Mouse (Mus musculus): ENCODE results near the gene Zfp169.
A peak's percentile ranks its signal among the peaks of the same experiment; 100 is the strongest.
"Not testable (repeated sequence)": the region's sequence is repeated elsewhere in the genome, so short reads cannot be mapped to it uniquely, and the experiment has no call there.

The Zfp169 gene

DNA sequence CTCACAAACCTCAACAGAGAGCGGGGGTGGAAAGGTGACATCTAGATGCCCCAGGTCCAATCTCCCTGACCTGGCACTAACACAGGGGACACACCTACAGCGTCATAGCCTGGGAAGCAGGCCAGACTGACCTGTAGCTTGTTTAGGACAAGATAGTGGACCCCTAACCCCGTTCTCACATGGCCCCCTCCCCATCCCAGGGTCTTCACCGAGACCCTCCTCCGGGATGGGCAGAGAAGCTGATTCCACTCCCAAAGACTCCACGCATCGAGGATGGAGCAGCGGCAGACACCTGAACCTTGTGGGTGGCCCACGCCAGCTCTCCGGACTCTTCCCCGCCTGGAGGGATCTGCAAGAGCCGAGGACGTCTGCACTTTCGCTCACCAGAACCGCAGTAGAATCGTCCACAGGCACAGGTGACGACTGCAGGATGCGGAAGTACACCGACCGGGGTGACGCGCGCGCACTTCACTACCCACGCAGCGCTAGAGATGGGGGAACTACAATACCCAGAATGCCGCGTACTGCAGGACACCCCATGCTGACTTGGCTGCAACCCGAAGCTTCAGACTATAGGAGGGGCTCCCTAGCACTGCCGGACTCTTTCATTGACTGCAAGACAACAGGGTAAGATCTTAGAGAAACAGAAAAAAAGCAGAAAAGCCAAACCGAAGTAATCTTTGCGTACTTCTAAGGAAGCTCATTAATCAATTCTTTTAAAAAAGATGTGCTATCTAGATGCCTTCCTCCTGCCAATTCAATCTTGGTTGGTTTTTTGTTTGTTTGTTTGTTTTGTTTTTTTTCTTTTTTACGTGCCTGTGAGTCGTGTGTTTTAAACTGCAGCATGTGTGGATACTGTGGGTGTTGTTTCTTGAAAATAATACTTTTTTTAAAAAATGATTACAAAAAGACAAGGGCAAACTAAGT, at the start of gene Zfp169, which contains the start of gene A830005F24Rik:
Zfp169 (minus strand) TSS at position 449 of the 927 bp plus-strand sequence.
A830005F24Rik (plus strand) TSS at position 568 of the 927 bp plus-strand sequence.
- peak; percentile 87 to 90 for DNase-seq (ENCODE audit: low spot score in 2 of 2)

DNA sequence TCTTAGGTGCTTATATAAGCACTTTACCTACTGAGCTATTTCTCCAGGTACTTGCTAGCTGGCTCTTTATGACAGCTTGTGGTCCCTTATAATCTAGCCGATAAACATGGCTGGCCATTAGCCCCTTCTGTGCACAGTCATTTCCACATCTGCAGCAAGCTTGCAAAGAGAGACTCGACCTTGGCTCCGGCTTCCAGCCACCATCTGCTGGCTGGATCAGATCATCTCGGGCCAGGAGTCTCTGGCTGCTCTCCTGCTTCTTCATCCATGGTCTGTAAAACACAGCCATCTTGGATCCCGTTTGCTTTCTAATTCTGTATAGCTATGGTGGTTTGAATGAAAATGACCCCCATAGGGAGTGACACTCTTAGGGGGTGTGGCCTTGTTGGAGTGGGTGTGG, 49.1 kb upstream of the Zfp169 start:
- no peak for DNase-seq (ENCODE audit: low spot score in 2 of 2)

DNA sequence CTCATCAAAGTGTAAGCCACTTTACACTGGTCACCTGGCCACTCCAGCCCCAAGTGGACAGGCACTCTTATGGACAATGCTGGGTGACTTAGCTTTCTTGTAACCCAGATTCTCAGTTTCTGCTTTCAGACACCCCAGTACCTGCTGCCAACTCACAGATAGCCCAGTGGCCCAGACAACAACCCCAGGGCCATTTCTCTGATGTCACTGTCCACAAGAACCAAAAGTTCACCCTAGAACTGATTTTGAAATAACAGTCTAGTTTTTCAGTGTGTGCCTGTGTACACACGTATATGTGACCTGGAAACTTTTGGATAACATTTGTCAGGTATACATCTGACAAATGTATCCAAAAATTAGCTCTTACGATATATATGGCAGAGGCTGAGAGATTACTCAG, 48.2 kb upstream of the Zfp169 start:
- no peak for DNase-seq (ENCODE audit: low spot score in 2 of 2)

DNA sequence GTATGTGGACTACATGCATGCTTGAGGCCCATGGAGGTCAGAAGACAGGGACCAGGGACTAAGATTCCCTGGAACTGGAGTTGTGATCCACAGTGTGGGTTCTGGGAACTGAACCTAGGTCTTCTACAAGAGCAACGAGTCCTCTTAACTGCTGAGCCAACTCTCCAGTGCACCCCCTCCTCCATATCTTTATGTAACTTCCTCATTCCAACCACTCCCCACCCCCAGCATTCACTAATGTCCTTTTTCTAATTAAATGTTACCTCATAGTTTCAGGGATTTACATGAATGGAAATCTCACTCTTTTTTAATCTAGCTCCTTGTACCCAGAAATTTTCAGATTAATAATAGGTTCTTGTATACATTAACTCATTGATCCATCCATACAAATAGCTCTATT, 42.7 kb upstream of the Zfp169 start:
- DNase-seq (ENCODE audit: low spot score in 2 of 2), result no peak

DNA sequence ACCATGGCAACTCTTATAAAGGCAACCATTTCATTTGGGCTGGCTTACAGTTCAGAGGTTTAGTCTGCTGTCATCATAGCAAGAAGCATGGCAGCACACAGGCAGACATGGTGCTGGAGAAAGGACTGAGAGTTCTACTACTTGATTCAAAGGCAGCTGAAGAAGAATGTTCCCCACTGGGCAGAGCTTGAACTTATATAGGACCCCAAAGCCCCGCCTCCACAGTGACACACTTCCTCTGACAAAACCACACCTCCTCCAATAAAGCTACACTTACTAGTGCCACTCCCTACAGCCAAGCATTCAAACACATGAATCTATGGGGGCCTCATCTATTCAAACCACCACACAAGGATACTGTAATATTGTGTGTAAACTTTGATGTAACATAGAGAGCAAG, 41.3 kb upstream of the Zfp169 start:
- peak in 1 of 2 experiments; percentile 13 for DNase-seq (ENCODE audit: low spot score in 2 of 2)

DNA sequence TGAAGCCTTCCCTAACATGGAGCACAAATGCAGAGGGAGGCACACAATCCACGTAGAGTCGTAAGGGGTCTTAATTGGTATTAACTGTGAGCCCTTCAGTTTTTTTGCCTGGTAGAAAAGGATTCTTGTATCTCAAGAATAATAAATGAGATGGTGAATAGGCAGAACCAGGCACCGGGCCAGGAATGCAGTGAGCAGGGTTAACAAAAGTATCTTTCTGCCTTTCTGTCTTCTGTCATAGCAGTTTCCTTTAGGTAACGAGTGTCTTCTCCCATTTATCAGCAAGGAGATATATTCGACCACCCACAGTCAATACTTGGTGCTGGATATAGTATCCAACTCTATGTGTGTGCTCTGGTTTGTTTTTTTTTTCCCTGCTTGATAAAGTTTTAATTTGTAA, 40.3 kb upstream of the Zfp169 start:
- DNase-seq (ENCODE audit: low spot score in 2 of 2), result no peak

DNA sequence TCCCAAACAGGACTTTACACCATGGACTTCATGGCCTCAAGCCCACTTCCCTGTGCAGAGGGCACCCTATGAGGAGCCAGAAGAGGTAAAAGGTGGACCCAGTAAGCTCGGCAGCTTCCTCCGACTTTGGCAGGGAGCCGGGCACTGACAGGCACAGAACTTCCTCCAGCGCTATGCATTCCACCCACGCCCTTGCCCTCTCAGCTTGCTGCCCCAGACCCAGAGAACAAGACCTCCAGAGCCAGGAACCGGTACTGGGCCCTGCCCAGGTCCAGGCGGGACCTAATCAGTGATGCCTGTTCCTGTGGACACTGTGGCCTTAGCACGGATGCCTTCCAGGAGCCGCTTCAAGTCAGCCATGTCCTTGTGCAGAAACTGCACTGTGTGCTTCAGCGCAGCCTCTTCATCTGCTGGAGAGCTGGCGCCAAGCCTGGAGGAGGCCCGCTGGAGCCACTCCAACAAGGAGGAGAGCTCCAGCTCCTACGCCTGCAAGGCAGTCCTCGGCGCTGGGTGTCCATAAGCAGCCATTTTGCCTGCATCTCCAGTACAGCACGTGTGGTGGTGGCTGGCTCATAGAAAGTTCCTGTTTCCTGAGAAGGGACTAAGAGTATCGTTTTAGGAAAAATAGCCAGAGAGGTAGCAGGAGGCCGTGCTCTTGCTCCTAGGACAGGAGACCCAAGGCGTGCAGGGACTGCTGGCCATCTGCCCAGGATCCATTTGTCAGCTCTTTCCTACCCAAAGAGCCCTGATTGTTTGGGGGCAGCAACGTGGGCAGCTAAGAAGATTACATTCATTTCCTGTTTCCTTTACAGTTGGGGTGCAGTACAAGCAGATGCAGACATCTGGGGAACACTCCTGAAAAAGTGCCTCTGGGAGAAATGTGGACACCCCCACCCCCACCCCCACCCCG, 39.2 kb upstream of the Zfp169 start:
- DNase-seq (ENCODE audit: low spot score in 2 of 2), result no peak

DNA sequence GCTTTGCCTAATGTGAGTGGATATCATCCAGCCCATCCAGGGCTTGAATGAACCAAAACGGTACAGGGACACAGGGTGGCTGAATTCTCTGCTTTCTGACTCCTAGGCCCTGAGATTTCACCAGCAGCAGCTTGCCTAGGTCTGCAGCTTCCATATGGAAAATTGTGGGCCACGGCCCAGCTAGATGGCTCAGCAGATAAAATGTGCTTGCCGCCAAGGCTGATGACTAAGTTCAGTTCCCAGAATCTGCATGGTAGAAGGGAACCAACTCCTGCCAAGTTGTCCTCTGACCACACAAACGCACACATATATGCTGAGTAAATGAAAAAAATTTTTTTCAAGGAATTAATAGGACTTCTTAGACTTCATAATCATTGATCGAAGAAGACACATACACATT, 35.0 kb upstream of the Zfp169 start:
- no peak for DNase-seq (ENCODE audit: low spot score in 2 of 2)

DNA sequence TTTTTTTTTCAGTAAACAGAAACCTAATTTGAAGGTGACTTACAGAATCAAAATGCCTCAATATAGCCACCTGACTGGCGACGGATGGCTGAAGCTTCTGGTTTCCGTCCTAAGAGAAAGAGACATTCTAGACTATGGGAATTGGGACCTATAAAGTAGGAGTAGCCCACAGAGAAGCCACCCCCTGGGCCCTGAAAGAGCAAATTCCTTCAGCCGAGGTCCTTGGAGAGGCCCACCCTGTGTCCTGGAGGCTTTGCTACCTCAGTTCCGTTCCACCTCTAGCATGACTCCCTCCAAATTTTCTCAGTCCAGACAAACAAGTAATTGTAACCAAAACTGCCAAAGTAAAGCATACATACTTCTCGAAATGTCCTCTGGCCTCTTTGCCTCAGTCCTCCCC, 34.4 kb upstream of the Zfp169 start:
- no peak for DNase-seq (ENCODE audit: low spot score in 2 of 2)

DNA sequence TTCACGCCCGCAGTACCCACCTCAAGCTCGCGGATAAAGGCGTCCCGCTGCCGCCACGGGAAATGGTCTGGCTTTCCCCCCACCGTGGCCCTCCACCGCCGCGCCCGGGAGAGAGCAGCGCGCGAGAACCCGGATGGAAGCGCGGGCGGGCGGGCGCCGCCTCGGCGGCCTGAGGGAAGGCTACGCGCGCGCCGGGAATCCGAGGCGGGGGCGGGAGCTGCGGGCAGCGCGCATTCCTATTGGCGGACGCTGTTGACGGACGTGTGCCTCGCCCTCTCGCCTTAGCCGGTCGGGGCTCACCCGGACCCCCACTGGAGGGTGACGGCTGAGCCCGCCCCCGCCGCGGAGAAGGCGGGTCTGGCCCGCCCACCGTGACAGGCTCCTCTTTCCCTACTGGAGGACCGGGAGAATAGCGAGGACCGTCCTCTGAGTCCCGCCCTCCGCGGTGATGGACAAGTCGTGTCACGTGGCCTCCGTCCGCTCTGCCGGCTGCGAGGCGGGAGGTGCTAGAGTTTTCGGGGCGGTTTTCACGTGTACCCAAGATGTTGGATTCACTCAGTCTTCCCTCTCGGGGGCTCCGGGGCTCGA, 33.2 kb upstream of the Zfp169 start:
- peak; percentile 99 for DNase-seq (ENCODE audit: low spot score in 2 of 2)

DNA sequence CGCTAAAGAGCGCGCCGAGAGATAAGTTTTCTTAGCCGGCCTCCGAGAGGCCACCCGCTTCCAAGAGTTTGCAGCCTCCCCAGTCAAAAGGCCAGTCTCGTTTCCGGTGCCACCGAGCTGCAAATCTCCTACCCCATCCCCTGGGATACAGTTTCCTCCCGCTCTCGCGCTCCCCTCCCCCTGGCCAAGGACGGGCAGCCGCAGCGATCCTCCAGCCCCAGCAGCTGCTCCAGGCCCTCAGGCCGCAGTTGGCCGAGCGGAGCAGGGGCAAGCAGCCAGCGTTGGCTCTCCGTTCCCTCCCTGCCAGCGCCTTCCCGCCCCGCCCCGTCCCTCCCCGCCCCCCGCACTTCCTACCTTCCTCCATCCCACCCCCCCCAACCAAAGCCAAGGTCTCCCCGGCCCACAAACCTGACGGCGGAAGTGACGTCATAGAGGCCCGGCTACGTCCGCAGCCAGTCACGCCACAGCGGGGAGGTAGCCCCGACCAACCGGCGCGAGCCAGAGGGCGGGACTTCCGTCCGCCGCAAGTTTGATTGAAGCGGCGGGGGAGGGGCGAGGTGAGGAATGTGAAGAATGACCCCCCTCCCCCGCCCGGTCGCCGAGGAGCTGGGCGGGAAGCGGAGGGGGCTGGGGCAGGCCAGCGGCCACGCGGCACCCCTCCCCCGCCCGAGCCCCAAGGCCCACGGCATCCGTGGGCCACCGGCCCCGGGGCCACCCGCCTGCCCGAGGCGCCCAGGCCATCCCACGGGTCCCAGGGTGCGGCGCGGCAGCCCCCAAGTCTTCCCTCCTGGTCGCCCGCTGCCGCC, 32.4 kb upstream of the Zfp169 start:
- peak; percentile 94 to 95 for DNase-seq (ENCODE audit: low spot score in 2 of 2)

DNA sequence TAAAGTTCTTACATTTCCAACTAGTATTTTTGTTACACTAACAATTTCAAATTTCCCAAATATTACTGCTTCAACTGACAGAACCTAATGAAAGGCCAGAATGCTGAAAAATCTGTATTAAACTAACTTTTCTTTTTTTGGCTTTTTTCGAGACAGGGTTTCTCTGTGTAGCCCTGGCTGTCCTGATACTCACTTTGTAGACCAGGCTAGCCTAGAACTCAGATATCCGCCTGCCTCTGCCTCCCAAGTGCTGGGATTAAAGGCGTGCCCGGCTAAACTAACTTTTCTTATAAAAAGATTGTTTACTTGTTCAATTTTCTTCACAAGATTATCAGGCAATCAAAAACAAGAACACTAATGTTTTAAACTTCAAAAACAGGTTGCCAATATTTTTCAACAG, 31.6 kb upstream of the Zfp169 start:
- no peak for DNase-seq (ENCODE audit: low spot score in 2 of 2)

DNA sequence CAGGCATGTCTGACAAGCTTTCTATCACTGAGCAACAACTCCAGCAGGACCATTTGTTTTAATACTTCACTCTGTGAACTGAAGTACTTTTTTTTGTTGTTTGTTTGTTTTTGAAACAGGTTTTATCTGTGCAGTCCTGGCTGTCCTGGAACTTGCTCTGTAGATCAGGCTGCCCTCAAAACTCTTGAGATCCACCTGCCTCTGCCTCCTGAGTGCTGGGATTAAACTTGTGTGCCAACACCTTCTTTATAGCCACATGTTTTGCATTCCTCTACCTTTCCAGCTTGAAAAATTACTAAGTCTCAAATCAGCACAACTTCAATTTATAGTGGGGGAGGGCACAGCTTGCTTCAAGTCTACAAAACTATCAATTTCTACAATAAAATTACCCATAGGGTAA, 31.1 kb upstream of the Zfp169 start:
- DNase-seq (ENCODE audit: low spot score in 2 of 2), result no peak

DNA sequence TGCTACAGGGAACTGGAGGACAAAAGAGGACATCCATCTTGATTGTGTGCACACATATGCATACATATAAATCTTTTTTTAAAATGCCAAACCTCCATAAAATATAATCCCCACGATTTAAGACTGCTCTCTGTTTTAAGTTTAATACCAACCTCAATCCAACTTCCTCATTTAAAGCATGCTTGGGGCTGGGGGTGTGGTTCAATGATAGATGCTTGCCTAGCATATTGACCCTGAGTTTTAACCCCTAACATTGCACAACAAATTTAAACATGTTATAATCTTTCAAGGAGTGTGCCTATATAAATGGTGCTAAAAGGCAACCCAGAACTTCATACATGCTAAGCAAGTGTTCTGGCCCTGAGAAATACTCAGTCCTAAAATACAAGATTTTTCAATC, 27.2 kb upstream of the Zfp169 start:
- DNase-seq (ENCODE audit: low spot score in 2 of 2), result no peak

DNA sequence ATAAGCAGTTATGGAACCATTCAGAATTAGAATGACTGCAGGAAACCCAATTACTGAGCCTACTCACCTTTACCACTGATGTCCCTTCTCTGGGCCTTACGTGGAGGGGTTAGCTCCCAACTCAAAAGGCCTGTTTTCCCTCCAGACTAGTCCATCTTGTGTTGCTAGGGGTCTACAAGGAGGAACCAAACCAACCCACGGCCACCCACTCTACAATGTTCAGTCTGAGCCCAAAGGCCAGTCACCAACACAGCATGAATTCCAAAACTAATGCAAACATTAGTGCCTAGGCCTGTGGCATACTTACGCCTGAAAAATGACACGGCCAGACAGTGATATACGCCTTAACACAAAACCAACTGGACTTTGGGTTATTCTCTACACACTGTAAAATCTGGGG, 20.2 kb upstream of the Zfp169 start:
- no peak for DNase-seq (ENCODE audit: low spot score in 2 of 2)

DNA sequence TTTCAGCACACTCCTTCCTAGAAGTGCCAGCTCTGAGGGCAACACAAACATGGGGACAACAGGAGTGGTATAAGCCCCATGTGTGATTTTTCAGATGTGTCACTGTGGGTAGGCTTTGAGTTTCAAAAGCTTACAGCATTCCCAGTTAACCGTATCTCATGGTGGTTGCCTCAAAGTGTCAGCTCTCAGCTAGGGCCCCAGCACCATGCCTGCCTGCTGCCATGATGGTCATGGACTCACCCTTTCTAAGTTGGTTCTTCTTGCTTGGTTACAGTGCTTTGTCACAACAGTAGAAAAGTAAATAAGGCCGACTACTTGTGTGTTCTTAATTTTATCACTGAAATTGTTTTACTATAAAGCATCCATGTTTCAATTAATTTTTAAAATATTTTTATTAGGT, 18.2 kb upstream of the Zfp169 start:
- no peak for DNase-seq (ENCODE audit: low spot score in 2 of 2)

DNA sequence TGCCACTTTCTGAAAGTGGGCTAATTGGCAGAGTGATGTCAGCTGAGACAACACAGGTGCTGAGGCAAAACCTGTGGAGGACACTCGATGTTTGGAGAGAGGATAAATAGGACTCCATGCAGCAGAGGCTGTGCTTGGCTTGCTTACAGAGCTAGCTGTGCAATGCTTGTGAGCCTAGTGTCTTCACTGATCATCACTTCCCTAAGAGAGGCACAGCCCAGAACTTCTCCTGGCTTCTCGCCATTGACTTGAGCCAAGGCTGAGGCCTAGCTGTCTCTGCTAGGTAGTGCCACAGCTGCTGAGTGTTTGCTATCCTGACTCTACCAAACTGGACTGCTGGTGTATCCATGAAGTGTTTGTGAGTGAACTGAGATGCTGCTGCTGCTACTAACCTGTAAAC, 17.4 kb upstream of the Zfp169 start:
- no peak for DNase-seq (ENCODE audit: low spot score in 2 of 2)

DNA sequence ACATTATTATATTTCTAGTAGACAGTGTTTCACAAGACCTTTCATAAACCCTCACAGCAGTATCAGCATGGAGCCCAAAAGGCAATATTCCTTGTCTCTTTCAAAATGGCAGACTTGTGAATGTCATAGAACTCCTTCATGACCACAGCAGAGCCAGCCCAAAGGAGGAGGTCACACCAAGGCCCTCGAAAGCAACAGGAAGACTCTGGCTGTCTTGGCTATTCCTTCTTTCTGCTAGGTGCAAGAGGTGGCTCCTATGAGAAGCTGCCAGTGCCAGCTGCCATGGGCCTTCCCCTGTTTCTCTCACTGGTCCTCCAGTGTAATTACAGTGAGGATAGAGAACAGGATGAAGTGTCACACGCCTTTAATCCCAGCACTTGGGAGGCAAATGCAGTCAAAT, 15.8 kb upstream of the Zfp169 start:
- DNase-seq (ENCODE audit: low spot score in 2 of 2), result no peak

DNA sequence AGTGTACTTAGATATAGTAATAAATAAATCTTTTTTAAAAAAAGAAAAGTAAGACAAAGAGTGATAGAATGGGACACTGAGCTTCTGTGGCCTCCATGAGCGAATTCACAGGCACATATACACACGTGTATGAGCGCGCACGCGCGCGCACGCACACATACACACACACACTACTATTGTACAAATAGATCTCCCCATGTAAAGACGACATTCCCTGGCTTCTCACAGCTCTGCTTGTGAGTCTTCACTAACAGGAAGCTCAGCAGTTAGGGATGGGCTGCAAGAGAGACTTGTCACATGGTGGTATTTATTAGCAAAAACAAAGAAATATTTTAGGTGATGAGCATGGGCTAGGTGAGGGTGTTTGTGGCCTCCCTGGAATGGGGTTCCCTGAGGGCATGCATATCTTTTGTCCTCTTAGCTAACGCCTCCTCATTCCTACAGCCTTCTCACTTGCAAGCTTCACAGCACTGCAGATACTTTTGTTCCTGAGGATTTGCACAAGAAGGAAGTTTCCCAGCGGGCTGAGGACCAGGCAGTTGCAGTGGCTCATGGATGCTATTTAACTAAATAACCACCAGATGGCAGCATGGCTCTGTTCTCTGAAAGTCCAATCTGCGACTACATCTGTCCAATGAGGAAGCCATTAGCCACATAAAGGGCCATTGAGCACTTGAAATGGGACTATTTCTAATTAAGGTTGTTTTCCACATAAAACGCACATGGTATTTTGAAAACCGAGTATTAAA, 15.0 kb upstream of the Zfp169 start:
- DNase-seq (ENCODE audit: low spot score in 2 of 2), result peak; percentile 53 to 60

DNA sequence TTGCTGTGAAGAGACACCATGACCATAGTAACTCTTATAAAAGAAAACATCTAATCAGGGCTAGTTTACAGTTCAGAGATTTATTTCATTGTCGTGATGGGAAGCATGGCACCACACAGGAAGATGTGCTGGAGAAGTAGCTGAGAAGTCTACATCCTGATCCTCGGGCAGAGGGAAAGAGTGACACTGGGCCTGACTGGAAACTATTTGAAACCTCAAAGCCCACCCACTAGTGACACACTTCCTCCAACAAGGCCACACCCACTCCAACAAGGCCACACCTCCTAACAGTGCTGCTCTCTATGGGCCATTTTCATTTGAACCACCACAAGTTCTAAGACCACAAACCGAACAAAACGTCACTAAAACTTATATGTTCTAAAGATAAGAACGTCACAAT, 12.5 kb upstream of the Zfp169 start:
- DNase-seq (ENCODE audit: low spot score in 2 of 2), result peak in 1 of 2 experiments; percentile 24

DNA sequence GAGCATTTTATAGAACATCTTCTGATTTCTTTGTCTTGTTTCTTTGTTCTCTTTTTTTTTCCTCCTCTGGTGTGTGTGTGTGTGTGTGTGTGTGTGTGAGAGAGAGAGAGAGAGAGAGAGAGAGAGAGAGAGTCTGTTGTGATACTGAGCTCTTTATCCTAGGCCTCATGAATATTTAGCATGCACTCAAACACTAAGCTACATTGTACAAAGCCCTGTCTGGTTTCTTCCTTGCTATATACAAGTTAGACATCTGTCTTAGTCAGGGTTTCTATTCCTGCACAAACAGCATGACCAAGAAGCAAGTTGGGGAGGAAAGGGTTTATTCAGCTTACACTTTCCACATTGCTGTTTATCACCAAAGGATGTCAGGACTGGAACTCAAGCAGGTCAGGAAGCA, 5.9 kb upstream of the Zfp169 start:
- DNase-seq (ENCODE audit: low spot score in 2 of 2), result not testable (repeated sequence)
